Mouse (Mus musculus) liver, embryonic 16.5 days (tissue): Measurements from ENCODE around the gene Gm15517. TPM values are rescaled to one million over a fixed set of nuclear protein-coding genes. Genes with fewer than 3 reads are reported as not detected.

ENCODE experiments used
- ATAC-seq: fragments of 200-750 bp; cut with Nextera tagmentation; 2 replicates; pipeline ENCODE4 v1.8.0; 2017; ENCODE audit warnings: low read depth, mild to moderate bottlenecking, moderate number of reproducible peaks, moderate library complexity
- H3K27ac ChIP-seq: fragments of 300-500 bp; sonication (generic); 2 replicates; pipeline ENCODE4 v1.5.1; 2014; ENCODE audit warnings: mild to moderate bottlenecking, low read length
- H3K27me3 ChIP-seq: fragments of 300-500 bp; sonication (generic); 2 replicates; pipeline ENCODE4 v1.6.1; 2014; ENCODE audit warnings: low read depth, low read length, mixed read lengths; ENCODE audit not compliant: control insufficient read depth, insufficient read depth
- H3K36me3 ChIP-seq: fragments of 300-500 bp; sonication (generic); 2 replicates; pipeline ENCODE4 v1.6.1; 2014; ENCODE audit warnings: mild to moderate bottlenecking; ENCODE audit not compliant: control insufficient read depth, insufficient read depth
- H3K4me1 ChIP-seq: fragments of 300-500 bp; sonication (generic); 2 replicates; pipeline ENCODE4 v1.6.1; 2014; ENCODE audit warnings: low read depth, low read length, mixed read lengths; ENCODE audit not compliant: control insufficient read depth
- H3K4me2 ChIP-seq: fragments of 300-500 bp; sonication (generic); 2 replicates; pipeline ENCODE4 v1.6.1; 2014; ENCODE audit warnings: low read depth, low read length, mixed read lengths
- H3K4me3 ChIP-seq: fragments of 300-500 bp; sonication (generic); 2 replicates; pipeline ENCODE4 v1.5.1; 2014; ENCODE audit warnings: low read depth, mild to moderate bottlenecking, low read length
- H3K9ac ChIP-seq: fragments of 300-500 bp; sonication (generic); 2 replicates; pipeline ENCODE4 v1.6.1; 2014; ENCODE audit warnings: low read depth, low read length
- H3K9me3 ChIP-seq: fragments of 300-500 bp; sonication (generic); replicated peaks from 2 replicates; pipeline ENCODE4 v1.6.1; 2016; ENCODE audit warnings: low read length; ENCODE audit not compliant: control insufficient read depth
- WGBS: fragments of 180-500 bp; shearing (Covaris S2); extraction: QIAGEN DNeasy Blood & Tissue Kit; methylation state at CpG from one replicate; pipeline ENCODE4 v1.1.7; 2014; ENCODE audit not compliant: insufficient replicate concordance; 5-methylcytosine and 5-hydroxymethylcytosine counted together
- polyA plus RNA-seq: library from polyadenylated mRNA; unstranded; fragments of >200 nt; fragmentation: Nextera tagmentation; extraction: Ambion mirVana; gene quantifications from 2 replicates; pipeline ENCODE4 v1.2.1, GENCODE M21; 2015

Gm15517 gene
- polyA plus RNA-seq, 1 experiment from 2014 or later: not detected

GRCm38 (mm10) chr7:44303346-44304340, 42.4 kb downstream of the Gm15517 start:
- H3K9ac ChIP-seq: peak overlapping the region; percentile 75; the same call in 1 of the 2 replicates
- H3K9me3 ChIP-seq: no peaks in the 10 kb centered on the region
- H3K4me1 ChIP-seq: peaks cover 11% of the 10 kb centered on the region
- peaks cover 5% of the 10 kb centered on the region for H3K27me3 ChIP-seq
- H3K4me2 ChIP-seq: peak overlapping the region; percentile 78
- ATAC-seq: no peak
- no peak overlapping the region for H3K27ac ChIP-seq
- no peaks in the 10 kb centered on the region for H3K36me3 ChIP-seq
- peak overlapping the region; percentile 68 for H3K4me3 ChIP-seq
- 67% methylated on average over 14 of the region's 14 CpGs for WGBS

GRCm38 (mm10) chr7:44304463-44304774, 43.2 kb downstream of the Gm15517 start:
- no peaks in the 10 kb centered on the region for H3K9me3 ChIP-seq
- peak overlapping the region; percentile 68 for H3K4me3 ChIP-seq
- no peak; the same call in 1 of the 2 replicates for ATAC-seq
- H3K27ac ChIP-seq: peak overlapping the region; percentile 61
- H3K4me2 ChIP-seq: peak overlapping the region; percentile 78
- H3K36me3 ChIP-seq: no peaks in the 10 kb centered on the region
- WGBS: under 1% methylated on average over 25 of the region's 25 CpGs
- peak overlapping the region; percentile 75 for H3K9ac ChIP-seq
- H3K4me1 ChIP-seq: peaks cover 11% of the 10 kb centered on the region
- peaks cover 13% of the 10 kb centered on the region for H3K27me3 ChIP-seq

- peak; percentile 91 for ATAC-seq
- under 1% methylated on average over 49 of the region's 49 CpGs for WGBS
- peak overlapping the region; percentile 68 for H3K4me3 ChIP-seq
- H3K27ac ChIP-seq: peak overlapping the region; percentile 61
- peak overlapping the region; percentile 75 for H3K9ac ChIP-seq
- peak overlapping the region; percentile 78 for H3K4me2 ChIP-seq
- no peaks in the 10 kb centered on the region for H3K9me3 ChIP-seq
- H3K4me1 ChIP-seq: peaks cover 11% of the 10 kb centered on the region
- no peaks in the 10 kb centered on the region for H3K36me3 ChIP-seq
- H3K27me3 ChIP-seq: peaks cover 19% of the 10 kb centered on the region
Observed at GRCm38 (mm10) chr7:44304775-44305641, 43.8 kb downstream of the Gm15517 start.

GRCm38 (mm10) chr7:44305686-44306085, 44.4 kb downstream of the Gm15517 start:
- H3K4me2 ChIP-seq: peak overlapping the region; percentile 78
- H3K9me3 ChIP-seq: no peaks in the 10 kb centered on the region
- no peak overlapping the region for H3K27ac ChIP-seq
- no peak for ATAC-seq
- no peaks in the 10 kb centered on the region for H3K36me3 ChIP-seq
- peaks cover 26% of the 10 kb centered on the region for H3K27me3 ChIP-seq
- 13% methylated on average over 16 of the region's 16 CpGs for WGBS
- H3K4me1 ChIP-seq: peaks cover 11% of the 10 kb centered on the region
- no peak overlapping the region for H3K9ac ChIP-seq
- peak overlapping the region; percentile 8; the same call in 1 of the 2 replicates for H3K4me3 ChIP-seq

- peaks cover 36% of the 10 kb centered on the region for H3K27me3 ChIP-seq
- peak within 1 kb of the TSS; percentile 78 for H3K4me2 ChIP-seq
- no peak for ATAC-seq
- no peaks in the 10 kb centered on the region for H3K36me3 ChIP-seq
- no peak within 1 kb of the TSS for H3K4me3 ChIP-seq
- no peak within 1 kb of the TSS for H3K27ac ChIP-seq
- WGBS: 41% methylated on average over 6 of the region's 6 CpGs
- H3K9ac ChIP-seq: no peak within 1 kb of the TSS
- H3K4me1 ChIP-seq: peaks cover 11% of the 10 kb centered on the region
- no peaks in the 10 kb centered on the region for H3K9me3 ChIP-seq
Observed at GRCm38 (mm10) chr7:44306516-44307240, 45.4 kb downstream of the Gm15517 start, which contains the start of gene Clec11a. Gene Clec11a (minus strand): TSS chr7:44306902.

- WGBS: 42% methylated on average over 9 of the region's 9 CpGs
- H3K27ac ChIP-seq: no peak overlapping the region
- no peak for ATAC-seq
- no peak overlapping the region for H3K9ac ChIP-seq
- H3K4me1 ChIP-seq: peaks cover 11% of the 10 kb centered on the region
- peaks cover 43% of the 10 kb centered on the region for H3K27me3 ChIP-seq
- no peak overlapping the region for H3K4me2 ChIP-seq
- no peaks in the 10 kb centered on the region for H3K36me3 ChIP-seq
- H3K4me3 ChIP-seq: no peak overlapping the region
- H3K9me3 ChIP-seq: no peaks in the 10 kb centered on the region
Observed at GRCm38 (mm10) chr7:44307261-44308020, 46.2 kb downstream of the Gm15517 start.

GRCm38 (mm10) chr7:44309475-44310284, 48.4 kb downstream of the Gm15517 start, which contains the start of gene Shank1:
Gene Shank1 (plus strand): TSS chr7:44310253.
- Histone ChIP-seq H3K4me3 (peak within 1 kb of the TSS; percentile 21), H3K27ac (no peak within 1 kb of the TSS), H3K27me3 (peaks cover 47% of the 10 kb centered on the region), H3K9ac (no peak within 1 kb of the TSS), H3K36me3 (no peaks in the 10 kb centered on the region), H3K4me1 (peaks cover 11% of the 10 kb centered on the region), H3K4me2 (peak within 1 kb of the TSS; percentile 41), H3K9me3 (no peaks in the 10 kb centered on the region)
- no peak for ATAC-seq
- WGBS: 22% methylated on average over 8 of the region's 22 CpGs
